Mouse (Mus musculus) testis, adult 2 months (tissue): Measurements from ENCODE around the gene Cep164. TPM values are rescaled to one million over a fixed set of nuclear protein-coding genes. Genes with fewer than 3 reads are reported as not detected.
"Not testable (repeated sequence)": the region's sequence is repeated elsewhere in the genome, so short reads cannot be mapped to it uniquely, and the experiment has no call there.

ENCODE experiments used
- H3K27ac ChIP-seq: fragments of 200-500 bp; 2 replicates; pipeline ENCODE4 v1.5.1; 2012; ENCODE audit warnings: low read depth, low read length; ENCODE audit not compliant: control insufficient read depth, insufficient read depth
- H3K27me3 ChIP-seq: fragments of 200-500 bp; 2 replicates; pipeline ENCODE4 v1.6.1; 2012; ENCODE audit warnings: mild to moderate bottlenecking, low read length, moderate library complexity; ENCODE audit not compliant: control insufficient read depth, insufficient read depth
- H3K36me3 ChIP-seq: fragments of 200-500 bp; 2 replicates; pipeline ENCODE4 v1.6.1; 2012; ENCODE audit warnings: mild to moderate bottlenecking, low read length; ENCODE audit not compliant: control insufficient read depth, insufficient read depth
- H3K4me1 ChIP-seq: fragments of 200-500 bp; 2 replicates; pipeline ENCODE4 v1.6.1; 2012; ENCODE audit warnings: low read length; ENCODE audit not compliant: control insufficient read depth, insufficient read depth
- H3K4me3 ChIP-seq: fragments of 200-500 bp; 2 replicates; pipeline ENCODE4 v1.5.1; 2012; ENCODE audit warnings: low read depth, mild to moderate bottlenecking, low read length, moderate library complexity, mixed read lengths; ENCODE audit not compliant: control insufficient read depth
- CTCF ChIP-seq: fragments of 200-500 bp; IDR thresholded peaks from 2 replicates; pipeline ENCODE4 v1.5.1; 2012; ENCODE audit warnings: low read depth, mild to moderate bottlenecking, inconsistent platforms, low read length, moderate library complexity; ENCODE audit not compliant: control insufficient read depth, insufficient read depth, insufficient replicate concordance
- POLR2A ChIP-seq: fragments of 200-500 bp; IDR thresholded peaks from 2 replicates; pipeline ENCODE4 v1.6.1; 2012; ENCODE audit warnings: low read depth, mild to moderate bottlenecking, inconsistent platforms, low read length, moderate library complexity; ENCODE audit not compliant: control insufficient read depth
- polyA plus RNA-seq: library from polyadenylated mRNA; depleted of rRNA; stranded (reverse); fragments of >200 nt; gene quantifications from 2 replicates; pipeline ENCODE4 v1.2.3, GENCODE M21; 2012

Gene Cep164
- polyA plus RNA-seq, 1 experiment: 64.5 TPM

GRCm38 (mm10) chr9:45853695-45854094 is 25.2 kb upstream of the Cep164 start:
- Histone ChIP-seq H3K4me3 (no peak overlapping the region), H3K4me1 (no peaks in the 10 kb centered on the region), H3K27ac (no peak overlapping the region), H3K27me3 (no peaks in the 10 kb centered on the region), H3K36me3 (no peaks in the 10 kb centered on the region)
- TF ChIP-seq POLR2A: no peak
- TF ChIP-seq CTCF: no peak

- Histone ChIP-seq H3K36me3 (no peaks in the 10 kb centered on the region), H3K27me3 (no peaks in the 10 kb centered on the region), H3K4me3 (no peak overlapping the region), H3K4me1 (no peaks in the 10 kb centered on the region), H3K27ac (no peak overlapping the region)
- no peak for TF ChIP-seq POLR2A
- no peak for TF ChIP-seq CTCF
Measured at GRCm38 (mm10) chr9:45851776-45852175, 23.3 kb upstream of the Cep164 start.

GRCm38 (mm10) chr9:45851330-45851729 is 22.8 kb upstream of the Cep164 start:
- Histone ChIP-seq H3K27ac (no peak overlapping the region), H3K4me3 (no peak overlapping the region), H3K27me3 (no peaks in the 10 kb centered on the region), H3K36me3 (no peaks in the 10 kb centered on the region), H3K4me1 (no peaks in the 10 kb centered on the region)
- TF ChIP-seq POLR2A (no peak), CTCF (no peak)

GRCm38 (mm10) chr9:45850528-45851155 is 22.2 kb upstream of the Cep164 start:
- TF ChIP-seq CTCF: no peak
- TF ChIP-seq POLR2A: no peak
- no peak overlapping the region for H3K27ac ChIP-seq
- H3K36me3 ChIP-seq: no peaks in the 10 kb centered on the region
- no peak overlapping the region for H3K4me3 ChIP-seq
- no peaks in the 10 kb centered on the region for H3K27me3 ChIP-seq
- no peaks in the 10 kb centered on the region for H3K4me1 ChIP-seq

GRCm38 (mm10) chr9:45849528-45850408 is 21.3 kb upstream of the Cep164 start:
- no peaks in the 10 kb centered on the region for H3K4me1 ChIP-seq
- H3K4me3 ChIP-seq: no peak overlapping the region
- peak overlapping the region; percentile 2; the same call in 1 of the 2 replicates for H3K27ac ChIP-seq
- H3K36me3 ChIP-seq: no peaks in the 10 kb centered on the region
- TF ChIP-seq POLR2A (no peak), CTCF (no peak)
- no peaks in the 10 kb centered on the region for H3K27me3 ChIP-seq

GRCm38 (mm10) chr9:45846891-45847460 is 18.5 kb upstream of the Cep164 start:
- no peaks in the 10 kb centered on the region for H3K27me3 ChIP-seq
- H3K4me1 ChIP-seq: no peaks in the 10 kb centered on the region
- H3K36me3 ChIP-seq: no peaks in the 10 kb centered on the region
- H3K4me3 ChIP-seq: no peak overlapping the region
- H3K27ac ChIP-seq: no peak overlapping the region
- no peak for TF ChIP-seq POLR2A
- TF ChIP-seq CTCF: no peak

- H3K27ac ChIP-seq, H3K27me3 ChIP-seq, H3K36me3 ChIP-seq, H3K4me1 ChIP-seq, H3K4me3 ChIP-seq: not testable (repeated sequence)
Measured at GRCm38 (mm10) chr9:45846176-45846575, 17.7 kb upstream of the Cep164 start.
